Mouse (Mus musculus) ovary, adult 10 weeks (tissue): ENCODE measurements around the gene Eci2. TPM values are rescaled to one million over a fixed set of nuclear protein-coding genes. Genes with fewer than 3 reads are reported as not detected.

ENCODE experiments used
- polyA plus RNA-seq: library from polyadenylated mRNA; stranded (reverse); fragments of 350-450 nt; fragmentation: Illumina TruSeq; extraction: RNeasy Lipid Tissue Mini Kit (QIAGEN cat#74804); gene quantifications from one replicate; pipeline ENCODE4 v1.2.3, GENCODE M21; 2014

Gene Eci2
- 99.8 TPM for polyA plus RNA-seq

DNA sequence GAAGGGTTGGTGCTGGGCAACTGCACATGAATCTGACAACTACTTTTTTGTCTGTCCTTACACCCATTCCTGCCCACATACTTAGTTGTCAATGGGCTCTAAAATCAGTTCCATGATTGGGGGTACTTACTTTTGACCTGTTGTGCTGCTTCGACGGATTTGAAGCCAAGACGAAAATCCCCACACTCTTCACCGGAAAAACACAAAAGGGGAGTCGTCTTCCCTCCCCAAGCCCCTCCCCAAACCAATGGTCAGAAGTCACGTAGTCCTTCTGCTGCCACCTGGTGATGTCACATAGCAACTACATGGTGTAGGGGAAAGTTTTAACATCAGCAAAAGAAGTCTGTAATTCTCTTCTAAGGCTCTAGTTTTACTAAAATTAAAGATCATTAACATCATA, at the start of gene Eci2:
TSS of gene Eci2 (minus strand) at position 218 of the 400 bp plus-strand sequence.

DNA sequence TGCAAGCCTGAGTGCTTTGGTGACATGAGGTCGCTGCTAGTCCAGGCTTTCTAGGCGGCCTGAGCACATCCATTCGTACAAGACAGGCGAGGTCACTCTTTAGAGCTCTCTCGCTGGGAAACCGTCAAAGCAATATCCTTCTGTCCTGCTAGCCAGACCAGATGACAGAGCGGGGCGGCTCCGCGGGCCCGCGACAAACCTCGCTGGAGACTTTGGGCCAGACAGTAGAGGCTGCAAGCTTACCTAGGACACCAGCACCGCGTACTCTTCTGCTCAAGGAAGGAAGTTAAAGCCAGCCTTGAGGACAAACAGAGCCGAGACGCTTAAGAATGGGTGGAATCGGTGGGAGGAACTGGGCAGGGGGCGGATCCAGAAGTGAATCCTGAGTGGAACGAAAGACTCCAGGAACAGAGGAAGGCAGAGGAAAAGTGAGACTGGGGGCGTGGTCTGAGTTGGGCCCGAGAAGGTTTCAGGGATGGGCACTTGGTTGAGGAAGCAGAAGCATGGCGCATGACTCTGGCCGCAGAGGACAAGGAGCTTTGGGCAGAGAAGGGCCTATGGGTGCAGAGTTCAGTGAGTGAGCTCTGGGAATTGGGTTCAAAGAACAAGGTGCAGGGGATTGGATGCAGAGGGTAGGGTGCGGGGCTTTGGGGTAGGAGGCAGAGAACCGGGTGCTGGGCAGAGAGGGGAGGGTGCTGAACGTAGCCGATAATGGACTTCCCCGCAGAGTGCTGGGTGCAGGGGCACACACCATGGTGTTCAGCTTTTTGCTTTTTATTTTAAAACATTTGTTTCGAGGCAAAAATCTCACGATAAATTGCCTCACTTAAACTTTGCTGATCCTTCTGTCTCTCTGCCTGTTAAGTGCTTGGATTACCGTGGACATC, 63.1 kb downstream of the Eci2 start, which contains the start of gene Eci3:
TSS of gene Eci3 (minus strand) at position 300 of the 887 bp plus-strand sequence.

Other genes starting within 250 kb of the Eci2 start
- 125 TPM for gene Prpf4b, start 151.8 kb downstream of the Eci2 start, polyA plus RNA-seq
- 2.9 TPM for gene Fam217a, start 102.8 kb downstream of the Eci2 start, polyA plus RNA-seq
- gene 4933417A18Rik, start 102.7 kb downstream of the Eci2 start, polyA plus RNA-seq: not detected
- gene Eci3, start 63.3 kb downstream of the Eci2 start, polyA plus RNA-seq: 1.4 TPM